Mouse (Mus musculus) gastrocnemius, postnatal 36 days (tissue): ENCODE measurements around the gene Tsc22d4. TPM values are rescaled to one million over a fixed set of nuclear protein-coding genes. Genes with fewer than 3 reads are reported as not detected.
"Not testable (repeated sequence)": the region's sequence is repeated elsewhere in the genome, so short reads cannot be mapped to it uniquely, and the experiment has no call there.

Experiments used
- DNase-seq, 2 experiments: peaks; one replicate each; pipeline ENCODE4 v3.0.0; 2022
- intact Hi-C: fragments of 180-260 bp; cut with DNase I; formaldehyde crosslinking; loops from one replicate; pipeline ENCODE4 v1.15.1; 2025
- total RNA-seq, 2 experiments: library from RNA; stranded (reverse); gene quantifications; 2 replicates each; pipeline ENCODE4 v1.2.3; 2021

Gene Tsc22d4
- total RNA-seq, 2 experiments from 2014 or later, result 52.2 to 55.6 TPM

DNA sequence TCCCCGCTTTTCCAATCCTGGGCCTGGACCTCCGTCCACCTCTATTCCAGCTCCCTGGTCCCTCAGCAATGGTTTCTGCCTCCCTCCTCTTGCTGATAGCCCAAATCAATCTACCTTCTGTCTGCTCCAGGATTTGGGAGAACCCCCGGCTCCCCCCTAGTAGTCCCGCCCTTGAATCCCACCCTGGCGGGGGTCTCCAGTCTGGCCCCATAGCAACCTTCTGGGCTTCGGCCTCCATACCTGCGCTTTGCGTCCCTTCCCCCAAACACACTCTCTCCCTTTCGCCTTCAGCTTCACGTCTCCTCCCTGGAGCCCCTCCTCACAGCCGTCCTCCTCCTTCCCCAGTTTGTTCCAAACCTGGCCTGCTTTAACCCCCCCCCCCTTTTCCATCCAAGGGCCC, 5.0 kb upstream of the Tsc22d4 start:
- no peak for DNase-seq
- intact Hi-C loops, result no loop called here

GRCm38 (mm10) chr5:137741023-137741931, 4.3 kb upstream of the Tsc22d4 start, which contains the start of gene Nyap1:
TSS of gene Nyap1 (minus strand) at chr5:137741607.
- DNase-seq, result peak; percentile 55 to 70
- intact Hi-C loops, result no loop called here

DNA sequence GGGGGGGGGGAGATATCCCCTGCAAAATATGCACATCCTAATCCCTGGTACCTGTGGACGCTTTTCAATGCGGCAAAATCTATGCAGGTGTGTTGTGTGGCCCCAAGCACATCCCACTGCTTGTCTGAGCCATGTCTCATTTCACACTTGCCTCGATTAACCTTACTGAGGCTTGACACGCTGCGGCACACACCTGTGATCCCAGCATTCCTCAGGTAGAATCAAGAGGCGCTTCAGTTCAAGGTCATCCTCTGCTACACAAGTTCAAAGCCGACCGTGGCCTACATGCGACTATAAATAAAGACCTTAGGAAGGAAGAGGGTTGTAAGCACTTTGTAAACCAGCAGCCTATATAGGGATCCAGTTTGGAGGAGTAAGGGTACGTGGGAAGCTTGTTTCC, 3.5 kb upstream of the Tsc22d4 start:
- intact Hi-C loops, result no loop called here
- DNase-seq, result no peak

GRCm38 (mm10) chr5:137742836-137743235, 2.7 kb upstream of the Tsc22d4 start:
- intact Hi-C loops, result no loop called here
- no peak for DNase-seq

DNA sequence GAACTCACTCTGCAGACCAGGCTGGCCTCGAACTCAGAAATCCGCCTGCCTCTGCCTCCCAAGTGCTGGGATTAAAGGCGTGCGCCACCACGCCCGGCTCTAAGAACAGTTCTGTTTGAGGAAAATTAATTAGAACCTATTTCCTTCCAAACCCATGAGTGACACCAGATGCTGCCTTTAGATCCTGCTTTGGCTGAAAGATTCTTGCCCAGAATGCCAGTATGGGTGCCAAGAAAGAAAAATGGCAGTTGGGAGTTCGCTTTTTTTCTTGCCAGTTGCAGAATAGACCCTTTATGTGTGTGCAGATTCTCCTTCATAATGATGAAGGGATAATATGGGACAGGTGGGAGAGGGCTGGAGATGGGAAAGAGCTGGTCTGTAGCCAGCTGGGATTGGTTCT, 1.3 kb upstream of the Tsc22d4 start:
- intact Hi-C loops, result no loop called here

DNA sequence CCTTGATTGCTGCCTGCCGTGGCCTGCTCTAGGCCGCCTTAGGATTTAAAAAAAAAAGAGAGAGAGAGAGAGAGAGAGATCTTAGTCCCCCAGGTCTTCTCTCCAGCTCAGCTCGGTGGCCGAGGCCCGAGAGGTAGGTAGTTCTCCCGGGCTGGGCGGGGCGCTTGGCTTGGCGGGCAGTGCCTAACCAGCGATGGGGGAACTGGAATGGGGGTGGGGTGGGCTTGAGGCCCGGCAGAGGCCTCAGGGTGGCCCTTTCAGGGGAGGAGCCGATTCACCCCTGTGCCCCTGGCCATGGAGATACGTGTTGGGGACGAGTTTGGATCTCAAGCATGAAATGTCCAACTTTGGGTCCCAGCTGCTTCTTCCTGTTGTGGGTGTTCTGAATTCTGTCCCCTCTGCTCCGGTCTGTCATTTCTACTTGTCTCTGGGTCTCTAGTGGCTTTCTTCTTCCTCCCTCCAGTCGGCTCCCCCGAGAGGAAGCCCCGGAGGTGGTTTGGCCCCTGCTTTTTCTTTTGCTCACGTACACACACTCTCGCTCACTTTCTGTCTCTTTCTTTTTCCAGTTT, 836 bp downstream of the Tsc22d4 start:
- intact Hi-C loops, result loop anchor here (5.0 kb wide), 1 partner anchor 214 kb away; the partner anchor contains the start of genes Epo and Gnb2
- DNase-seq, result peak; percentile 57 to 62

More for the DNA sequence above, 1.3 kb upstream of the Tsc22d4 start:
- no peak for DNase-seq

- DNase-seq, result no peak
- intact Hi-C loops, result loop anchor here (5.0 kb wide), 1 partner anchor 215 kb away; the partner anchor contains the start of genes Epo and Gnb2
Measured at GRCm38 (mm10) chr5:137746851-137747325, 1.4 kb downstream of the Tsc22d4 start.

DNA sequence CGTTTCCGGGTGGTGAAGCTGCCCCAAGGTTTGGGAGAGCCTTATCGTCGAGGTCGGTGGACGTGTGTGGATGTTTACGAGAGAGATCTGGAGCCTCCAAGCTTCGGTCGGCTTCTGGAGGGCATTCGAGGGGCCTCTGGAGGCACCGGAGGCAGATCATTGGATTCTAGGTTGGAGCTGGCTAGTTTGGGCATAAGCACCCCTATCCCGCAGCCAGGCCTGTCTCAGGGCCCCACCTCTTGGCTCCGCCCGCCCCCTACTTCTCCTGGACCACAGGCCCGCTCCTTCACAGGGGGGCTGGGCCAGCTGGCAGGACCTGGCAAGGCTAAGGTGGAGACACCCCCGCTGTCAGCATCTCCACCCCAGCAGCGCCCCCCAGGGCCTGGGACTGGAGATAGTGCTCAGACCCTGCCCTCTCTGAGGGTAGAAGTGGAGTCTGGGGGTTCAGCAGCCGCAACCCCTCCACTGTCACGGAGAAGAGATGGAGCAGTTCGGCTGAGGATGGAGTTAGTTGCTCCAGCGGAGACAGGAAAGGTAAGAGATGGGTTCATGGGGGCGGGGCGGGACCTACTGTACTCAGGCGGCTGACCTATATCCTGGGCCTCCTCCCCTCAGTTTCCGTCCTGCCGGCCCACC, 1.9 kb downstream of the Tsc22d4 start:
- no peak for DNase-seq
- intact Hi-C loops, result loop anchor here (5.0 kb wide), 1 partner anchor 215 kb away; the partner anchor contains the start of genes Epo and Gnb2

DNA sequence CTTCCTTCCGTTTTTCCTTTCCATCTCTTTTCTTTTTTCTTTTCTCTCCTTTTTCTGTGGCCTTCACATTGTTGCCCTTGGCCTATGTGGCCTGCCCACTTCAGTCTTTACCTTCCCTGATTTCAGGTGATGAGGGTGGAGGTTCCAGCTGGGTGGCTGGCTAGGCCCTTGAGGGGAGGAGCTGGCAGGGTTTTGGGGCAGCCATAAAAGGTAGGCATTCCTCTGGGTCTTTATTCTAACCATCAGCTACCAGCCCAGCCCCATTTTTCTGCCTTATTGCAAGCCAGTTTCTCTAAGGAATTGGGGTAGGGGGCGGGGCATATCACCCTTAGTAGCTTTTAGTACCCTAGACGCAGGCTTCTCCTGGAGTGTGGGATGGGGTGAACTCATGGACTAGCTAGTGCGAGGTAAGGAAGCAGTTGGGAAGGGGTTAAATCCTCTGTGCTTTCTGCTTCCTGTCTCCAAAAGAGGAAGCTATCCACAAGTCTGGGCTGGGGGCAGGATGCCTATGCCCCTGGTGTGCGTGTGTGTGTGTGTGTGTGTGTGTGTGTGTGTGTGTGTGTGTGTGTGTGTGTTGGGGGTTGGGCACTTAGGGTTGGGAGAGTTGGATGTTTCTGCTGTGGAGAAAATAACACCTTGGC, 2.7 kb downstream of the Tsc22d4 start:
- no peak for DNase-seq
- intact Hi-C loops, result loop anchor here (5.0 kb wide), 1 partner anchor 216 kb away; the partner anchor contains the start of genes Epo and Gnb2

GRCm38 (mm10) chr5:137749196-137749836, 3.8 kb downstream of the Tsc22d4 start:
- intact Hi-C loops, result loop anchor here (5.0 kb wide), 1 partner anchor 217 kb away; the partner anchor contains the start of genes Epo and Gnb2
- DNase-seq, result no peak

GRCm38 (mm10) chr5:137750212-137750611, 4.7 kb downstream of the Tsc22d4 start:
- intact Hi-C loops, result loop anchor here (10.0 kb wide), 1 partner anchor 245 kb away; the partner anchor contains the start of gene Pop7
- DNase-seq, result not testable (repeated sequence)

DNA sequence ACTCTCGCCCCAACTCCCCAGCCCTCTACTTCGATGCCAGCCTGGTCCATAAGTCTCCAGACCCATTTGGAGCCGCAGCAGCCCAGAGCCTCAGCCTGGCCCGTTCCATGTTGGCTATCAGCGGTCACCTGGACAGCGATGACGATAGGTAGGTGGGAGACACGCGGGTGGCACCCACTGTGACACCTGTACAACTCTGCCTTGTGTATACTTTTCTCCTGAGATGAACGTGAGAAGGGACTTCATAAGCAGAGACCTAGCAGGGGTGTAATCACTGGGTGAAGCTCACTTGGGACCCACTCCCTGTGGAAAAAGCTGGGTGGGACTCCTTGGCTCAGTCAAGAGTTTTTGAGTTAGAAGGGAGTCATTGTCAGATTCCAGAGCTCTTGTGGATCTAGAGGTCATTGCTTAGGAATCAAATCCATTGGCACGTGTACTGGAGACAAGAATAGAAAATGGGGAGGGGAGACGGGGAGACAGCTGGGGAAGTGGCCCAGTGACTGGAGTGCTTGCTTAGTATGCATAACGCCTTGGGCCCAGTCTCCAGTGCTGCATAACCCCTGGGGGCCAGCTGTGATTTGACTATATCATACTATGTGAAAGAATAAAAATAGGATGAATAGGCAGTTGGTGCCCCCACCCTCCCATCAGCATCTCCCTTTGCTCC, 5.8 kb downstream of the Tsc22d4 start:
- DNase-seq, result no peak
- intact Hi-C loops, result loop anchor here (10.0 kb wide), 1 partner anchor 247 kb away; the partner anchor contains the start of gene Pop7

- intact Hi-C loops, result loop anchor here (10.0 kb wide), 1 partner anchor 247 kb away; the partner anchor contains the start of gene Pop7
- no peak for DNase-seq
Measured at GRCm38 (mm10) chr5:137751988-137752387, 6.5 kb downstream of the Tsc22d4 start.

GRCm38 (mm10) chr5:137753111-137753832, 7.7 kb downstream of the Tsc22d4 start:
- intact Hi-C loops, result loop anchor here (10.0 kb wide), 1 partner anchor 248 kb away; the partner anchor contains the start of gene Pop7
- no peak for DNase-seq

GRCm38 (mm10) chr5:137755425-137755824, 9.9 kb downstream of the Tsc22d4 start:
- intact Hi-C loops, result loop anchor here (5.0 to 10.0 kb wide), 2 partner anchors 173 to 251 kb away; partner anchors contain the start of gene Pop7
- DNase-seq, result no peak

DNA sequence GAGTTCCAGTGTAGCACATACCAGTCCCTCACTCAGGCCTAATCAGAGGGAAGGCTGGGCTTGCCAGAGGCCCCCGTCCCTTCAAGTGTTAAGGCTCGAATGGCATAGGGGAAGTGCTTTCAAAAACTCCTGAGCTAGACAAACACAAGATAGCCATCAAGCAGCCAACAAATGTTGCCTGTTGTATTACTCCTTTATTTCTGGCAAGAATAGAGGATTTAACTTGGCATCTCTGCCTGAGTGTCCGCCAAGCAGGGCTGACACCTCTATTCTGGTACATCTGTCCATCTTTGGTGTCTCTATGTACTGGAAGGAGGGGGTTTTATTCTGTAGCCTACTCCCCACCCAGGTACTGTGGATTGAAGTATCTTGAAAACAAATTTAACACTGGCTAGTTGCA, 10.6 kb downstream of the Tsc22d4 start:
- no peak for DNase-seq
- intact Hi-C loops, result loop anchor here (5.0 to 10.0 kb wide), 2 partner anchors 174 to 251 kb away; partner anchors contain the start of gene Pop7

- intact Hi-C loops, result loop anchor here (1.0 to 10.0 kb wide), 3 partner anchors 100 to 252 kb away; partner anchors contain the start of gene Pop7
- DNase-seq, result peak; percentile 82 to 83
Measured at GRCm38 (mm10) chr5:137756882-137757661, 11.5 kb downstream of the Tsc22d4 start.
